Mouse (Mus musculus): ENCODE results near the gene Casc3.

- TF ChIP-seq EP300 (IDR thresholded peaks at IDR 0.05; ENCODE audit: low read depth), result no peak
- no peak for TF ChIP-seq CTCF (IDR thresholded peaks at IDR 0.05; ENCODE audit: low read depth)
Measured at GRCm38 (mm10) chr11:98764091-98764490, 40.6 kb upstream of the Casc3 start.

Measured in liver, postnatal 0 days (tissue).